Comparison of ENCODE assay signal across 9 mouse cellular contexts in genomic region chr1:58713081-58713892, GRCm38 (mm10). TPM values are rescaled to one million over a fixed set of nuclear protein-coding genes. Genes with fewer than 3 reads are reported as not detected.
DNase-seq lines count a peak whose midpoint lies in the region; ATAC-seq lines count a peak whose summit lies in the region.
"Had no signal": no experiment of that assay in that cellular context is flagged by ENCODE, and none has a peak within 500 bp of the region (broad histone marks: within the 10 kb centered on the region; RNA-seq: fewer than 3 reads in every experiment).

No protein-coding gene starts in this region.

- H3K4me2 ChIP-seq in hindbrain, embryonic 13.5 days: peak overlapping the region; percentile 73

- peak overlapping the region; percentile 63 for H3K4me3 ChIP-seq in hindbrain, embryonic 13.5 days
- peak overlapping the region; percentile 93 for H3K4me3 ChIP-seq in megakaryocyte, embryonic 14.5 days (replicated peaks)

- DNase-seq in ZHBTc4 (ENCODE audit: low read depth, low spot score): peak; percentile 73
- peak; percentile 68 for DNase-seq in cerebellum, adult 9-11 months
- DNase-seq in gastrocnemius, adult 18-20 months (ENCODE audit: low spot score): peak; percentile 80
- peak; percentile 30 to 55 for DNase-seq in left cerebral cortex, postnatal 25 days (ENCODE audit: low spot score in 2 of 2)
- peak; percentile 44 to 54 for DNase-seq in right cerebral cortex, adult 2 months (ENCODE audit: low spot score in 2 of 2)
- peak; percentile 50 for DNase-seq in yolk sac, embryonic 10.5 days (ENCODE audit: low spot score)

- H3K4me1 ChIP-seq in hindbrain, embryonic 13.5 days (replicated peaks): peaks cover 6% of the 10 kb centered on the region; the same call in 1 of the 2 replicates
- peaks cover 40% of the 10 kb centered on the region for H3K4me1 ChIP-seq in megakaryocyte, embryonic 14.5 days

- peak overlapping the region; percentile 74 for H3K9ac ChIP-seq in hindbrain, embryonic 13.5 days

- intact Hi-C loops in left cerebral cortex, postnatal 25 days (cut with DNase I): loop anchor here (2.0 kb wide), 1 partner anchor 26 kb away; no protein-coding TSS in a partner anchor

- H3K27me3 ChIP-seq in hindbrain, embryonic 13.5 days: no peaks in the 10 kb centered on the region
- no peaks in the 10 kb centered on the region for H3K27me3 ChIP-seq in megakaryocyte, embryonic 14.5 days (replicated peaks)

- no peaks in the 10 kb centered on the region for H3K36me3 ChIP-seq in hindbrain, embryonic 13.5 days
- H3K36me3 ChIP-seq in megakaryocyte, embryonic 14.5 days (replicated peaks; ENCODE audit: low read length): peaks cover 37% of the 10 kb centered on the region

- H3K27ac ChIP-seq in hindbrain, embryonic 13.5 days: peak overlapping the region; percentile 82

- ATAC-seq in hindbrain, embryonic 13.5 days (ENCODE audit: low FRiP score): peak; percentile 31; the same call in 1 of the 2 replicates

- 6% methylated on average over 30 of the region's 31 CpGs for WGBS in hindbrain, embryonic 13.5 days

- no peaks in the 10 kb centered on the region for H3K9me3 ChIP-seq in hindbrain, embryonic 13.5 days
- H3K9me3 ChIP-seq in megakaryocyte, embryonic 14.5 days: peaks cover 2% of the 10 kb centered on the region; the same call in 1 of the 2 replicates

RNA-seq across cellular contexts. Expression of gene Cflar, which starts 2.0 kb away (rescaled TPM):
- total RNA-seq in gastrocnemius, adult 18-20 months (2021): 10 to 100 TPM; 36.3 to 46.3 TPM
- polyA plus RNA-seq in hindbrain, embryonic 13.5 days (2015; fragmentation: Nextera tagmentation; extraction: Ambion mirVana): 16.5 and 17.2 TPM in 2 replicates
- 10 to 100 TPM; 23.9 to 25.8 TPM for total RNA-seq in left cerebral cortex, postnatal 25 days (2021)
- 3.4 and 5.3 TPM in 2 replicates for polyA plus RNA-seq in megakaryocyte, embryonic 14.5 days (2012; ENCODE audit: insufficient read depth, low replicate concordance)

RNA-seq across cellular contexts. Expression of gene Als2cr12, which starts 17.5 kb away (rescaled TPM):
- not detected for total RNA-seq in gastrocnemius, adult 18-20 months (2021)
- not detected in 2 replicates for polyA plus RNA-seq in hindbrain, embryonic 13.5 days (2015; fragmentation: Nextera tagmentation; extraction: Ambion mirVana)
- not detected for total RNA-seq in left cerebral cortex, postnatal 25 days (2021)
- not detected in 2 replicates for polyA plus RNA-seq in megakaryocyte, embryonic 14.5 days (2012; ENCODE audit: insufficient read depth, low replicate concordance)
- total RNA-seq: layer of hippocampus, adult 8-10 months had no signal

Comparison
In these comparisons a context has a peak if more than half of its experiments do, and no peak if none do; other contexts are left out.
1. Peak in every context shown above with its lines: DNase-seq, ATAC-seq, H3K4me3 ChIP-seq and H3K27ac ChIP-seq.